Mouse (Mus musculus) midbrain, embryonic 12.5 days (tissue): ENCODE results near the gene Cacna1c. TPM values are rescaled to one million over a fixed set of nuclear protein-coding genes. Genes with fewer than 3 reads are reported as not detected.

Experiments used
- ATAC-seq: fragments of 200-750 bp; cut with Nextera tagmentation; 2 replicates; pipeline ENCODE4 v1.8.0; 2017; ENCODE audit warnings: low read depth, moderate TSS enrichment, moderate library complexity; ENCODE audit not compliant: low FRiP score
- H3K27ac ChIP-seq: fragments of 300-500 bp; sonication (generic); replicated peaks from 2 replicates; pipeline ENCODE4 v1.5.1; 2016; ENCODE audit warnings: mild to moderate bottlenecking
- H3K27me3 ChIP-seq: fragments of 300-500 bp; sonication (generic); 2 replicates; pipeline ENCODE4 v1.6.1; 2016; ENCODE audit warnings: mild to moderate bottlenecking
- H3K36me3 ChIP-seq: fragments of 300-500 bp; sonication (generic); 2 replicates; pipeline ENCODE4 v1.6.1; 2016
- H3K4me1 ChIP-seq: fragments of 300-500 bp; sonication (generic); 2 replicates; pipeline ENCODE4 v1.6.1; 2016
- H3K4me2 ChIP-seq: fragments of 300-500 bp; sonication (generic); replicated peaks from 2 replicates; pipeline ENCODE4 v1.6.1; 2016; ENCODE audit warnings: mild to moderate bottlenecking, moderate library complexity
- H3K4me3 ChIP-seq: fragments of 300-500 bp; sonication (generic); 2 replicates; pipeline ENCODE4 v1.5.1; 2016; ENCODE audit warnings: mild to moderate bottlenecking
- H3K9ac ChIP-seq: fragments of 300-500 bp; sonication (generic); replicated peaks from 2 replicates; pipeline ENCODE4 v1.6.1; 2016; ENCODE audit warnings: mild to moderate bottlenecking, moderate library complexity
- H3K9me3 ChIP-seq: fragments of 300-500 bp; sonication (generic); 2 replicates; pipeline ENCODE4 v1.6.1; 2016; ENCODE audit warnings: mild to moderate bottlenecking
- WGBS: fragments of 180-500 bp; shearing (Covaris S2); methylation state at CpG from one replicate; pipeline ENCODE4 v1.1.7; 2016; 5-methylcytosine and 5-hydroxymethylcytosine counted together
- polyA plus RNA-seq: library from polyadenylated mRNA; unstranded; fragments of >200 nt; fragmentation: Nextera tagmentation; extraction: Ambion mirVana; gene quantifications from 2 replicates; pipeline ENCODE4 v1.2.1, GENCODE M21; 2016

The Cacna1c gene
- polyA plus RNA-seq, 1 experiment from 2014 or later = 5.1 TPM

DNA sequence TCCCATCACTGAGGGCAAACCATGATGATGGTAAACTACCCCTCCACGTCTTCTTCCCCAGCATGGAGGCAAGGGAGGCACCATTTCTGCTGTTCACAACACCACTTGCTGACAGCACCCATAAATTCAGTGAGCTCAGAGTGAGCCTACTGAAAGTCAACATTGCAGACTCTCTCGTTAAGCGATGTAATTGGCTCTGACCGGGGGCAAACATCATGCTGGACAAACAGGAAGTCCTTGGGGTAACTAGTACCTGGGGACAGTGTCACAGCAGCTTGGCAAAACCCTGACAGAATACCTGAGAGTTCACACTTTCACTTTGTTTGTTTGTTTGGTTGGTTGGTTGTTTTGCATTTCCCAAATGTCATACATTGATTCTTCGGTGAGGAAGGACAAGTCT is 131.3 kb downstream of the Cacna1c start:
- Histone ChIP-seq H3K27ac (no peak overlapping the region), H3K36me3 (no peaks in the 10 kb centered on the region), H3K9ac (no peak overlapping the region), H3K4me3 (no peak overlapping the region), H3K9me3 (no peaks in the 10 kb centered on the region), H3K27me3 (no peaks in the 10 kb centered on the region), H3K4me2 (no peak overlapping the region), H3K4me1 (0 out of 2 replicates have a peak, but pooled peaks cover 5% of the 10 kb centered on the region)
- 95% methylated on average over 5 of the region's 5 CpGs for WGBS
- no peak for ATAC-seq

- Histone ChIP-seq H3K9me3 (no peaks in the 10 kb centered on the region), H3K4me3 (no peak overlapping the region), H3K4me2 (no peak overlapping the region), H3K4me1 (0 out of 2 replicates have a peak, but pooled peaks cover 5% of the 10 kb centered on the region), H3K27ac (no peak overlapping the region), H3K27me3 (no peaks in the 10 kb centered on the region), H3K9ac (no peak overlapping the region), H3K36me3 (no peaks in the 10 kb centered on the region)
- WGBS = 93% methylated on average over 9 of the region's 9 CpGs
- no peak for ATAC-seq
Measured at GRCm38 (mm10) chr6:119064430-119064829, 131.8 kb downstream of the Cacna1c start.

- H3K36me3 ChIP-seq = no peaks in the 10 kb centered on the region
- no peaks in the 10 kb centered on the region for H3K9me3 ChIP-seq
- no peak overlapping the region for H3K4me3 ChIP-seq
- 0 out of 2 replicates have a peak, but pooled peaks cover 5% of the 10 kb centered on the region for H3K4me1 ChIP-seq
- no peak overlapping the region for H3K4me2 ChIP-seq
- H3K27me3 ChIP-seq = no peaks in the 10 kb centered on the region
- no peak overlapping the region for H3K27ac ChIP-seq
- no peak overlapping the region for H3K9ac ChIP-seq
- no peak for ATAC-seq
Measured at GRCm38 (mm10) chr6:119062695-119063094, 133.5 kb downstream of the Cacna1c start.

DNA sequence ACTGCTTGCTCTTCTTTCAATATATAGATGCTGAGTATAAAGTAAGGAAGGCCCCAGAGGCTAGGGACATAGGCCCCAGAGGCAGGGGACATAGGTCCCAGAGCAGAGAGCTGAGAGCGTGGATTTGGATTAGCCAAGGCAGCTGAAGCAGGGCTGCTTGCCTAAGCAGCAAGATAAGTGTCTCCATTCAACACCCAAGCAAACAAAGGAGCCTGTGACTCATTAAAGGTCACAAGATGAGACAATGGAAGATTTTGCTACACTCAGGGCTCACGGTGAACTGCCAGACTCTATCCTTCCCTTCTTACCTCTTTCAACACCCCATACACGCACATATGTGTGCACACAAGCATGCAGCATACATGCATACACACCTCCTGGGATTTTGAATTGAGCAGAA is 137.3 kb downstream of the Cacna1c start:
- Histone ChIP-seq H3K4me3 (no peak overlapping the region), H3K9ac (no peak overlapping the region), H3K36me3 (no peaks in the 10 kb centered on the region), H3K4me2 (no peak overlapping the region), H3K9me3 (no peaks in the 10 kb centered on the region), H3K4me1 (no peaks in the 10 kb centered on the region), H3K27me3 (no peaks in the 10 kb centered on the region), H3K27ac (no peak overlapping the region)
- no peak for ATAC-seq
- WGBS = 56% methylated on average over 3 of the region's 3 CpGs

GRCm38 (mm10) chr6:119058461-119058860 is 137.8 kb downstream of the Cacna1c start:
- Histone ChIP-seq H3K4me2 (no peak overlapping the region), H3K9me3 (no peaks in the 10 kb centered on the region), H3K36me3 (no peaks in the 10 kb centered on the region), H3K4me3 (no peak overlapping the region), H3K4me1 (no peaks in the 10 kb centered on the region), H3K27me3 (no peaks in the 10 kb centered on the region), H3K27ac (no peak overlapping the region), H3K9ac (no peak overlapping the region)
- no peak for ATAC-seq
- WGBS = 86% methylated on average over 8 of the region's 8 CpGs

- WGBS = 88% methylated on average over 15 of the region's 15 CpGs
- H3K4me2 ChIP-seq = no peak overlapping the region
- H3K4me3 ChIP-seq = no peak overlapping the region
- H3K27me3 ChIP-seq = no peaks in the 10 kb centered on the region
- H3K4me1 ChIP-seq = no peaks in the 10 kb centered on the region
- no peak overlapping the region for H3K27ac ChIP-seq
- H3K36me3 ChIP-seq = no peaks in the 10 kb centered on the region
- no peak for ATAC-seq
- no peaks in the 10 kb centered on the region for H3K9me3 ChIP-seq
- H3K9ac ChIP-seq = no peak overlapping the region
Measured at GRCm38 (mm10) chr6:119057076-119057479, 139.1 kb downstream of the Cacna1c start.

DNA sequence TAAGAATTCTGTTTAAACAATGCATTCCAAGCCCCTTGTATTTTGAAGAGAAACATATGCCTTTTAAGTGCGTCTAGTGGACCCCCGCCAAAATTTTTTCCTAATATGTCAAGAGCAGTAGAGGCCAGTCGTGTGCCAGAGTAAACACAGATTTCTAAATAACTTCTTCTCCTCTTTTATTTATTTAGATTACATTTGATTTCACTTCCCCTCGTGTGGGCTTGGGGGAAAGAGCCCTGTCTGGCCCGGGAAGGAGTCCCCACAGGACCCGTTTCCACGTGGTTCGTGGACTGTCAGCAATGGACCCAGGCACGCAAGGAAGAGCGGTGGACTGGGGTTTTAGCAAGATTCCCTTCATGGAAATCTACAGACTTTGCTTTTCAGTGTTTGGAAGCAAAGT is 143.4 kb downstream of the Cacna1c start:
- Histone ChIP-seq H3K27me3 (0 out of 2 replicates have a peak, but pooled peaks cover 5% of the 10 kb centered on the region), H3K4me3 (no peak overlapping the region), H3K27ac (no peak overlapping the region), H3K9me3 (no peaks in the 10 kb centered on the region), H3K36me3 (no peaks in the 10 kb centered on the region), H3K9ac (no peak overlapping the region), H3K4me2 (no peak overlapping the region), H3K4me1 (no peaks in the 10 kb centered on the region)
- ATAC-seq = no peak
- WGBS = 85% methylated on average over 10 of the region's 10 CpGs

- no peak overlapping the region for H3K27ac ChIP-seq
Measured at GRCm38 (mm10) chr6:119052366-119052765, 143.9 kb downstream of the Cacna1c start.

GRCm38 (mm10) chr6:119051721-119052120 is 144.5 kb downstream of the Cacna1c start:
- Histone ChIP-seq H3K9me3 (no peaks in the 10 kb centered on the region), H3K4me3 (no peak overlapping the region), H3K4me1 (no peaks in the 10 kb centered on the region), H3K27me3 (0 out of 2 replicates have a peak, but pooled peaks cover 5% of the 10 kb centered on the region), H3K36me3 (no peaks in the 10 kb centered on the region), H3K27ac (no peak overlapping the region), H3K4me2 (no peak overlapping the region), H3K9ac (no peak overlapping the region)
- WGBS = 82% methylated on average over 2 of the region's 2 CpGs
- no peak for ATAC-seq

More at GRCm38 (mm10) chr6:119052366-119052765, 143.9 kb downstream of the Cacna1c start:
- no peak overlapping the region for H3K4me3 ChIP-seq
- no peak for ATAC-seq
- H3K9me3 ChIP-seq = no peaks in the 10 kb centered on the region
- H3K4me2 ChIP-seq = no peak overlapping the region
- H3K4me1 ChIP-seq = no peaks in the 10 kb centered on the region
- no peaks in the 10 kb centered on the region for H3K36me3 ChIP-seq
- no peak overlapping the region for H3K9ac ChIP-seq
- WGBS = 91% methylated on average over 15 of the region's 15 CpGs
- H3K27me3 ChIP-seq = 0 out of 2 replicates have a peak, but pooled peaks cover 5% of the 10 kb centered on the region

DNA sequence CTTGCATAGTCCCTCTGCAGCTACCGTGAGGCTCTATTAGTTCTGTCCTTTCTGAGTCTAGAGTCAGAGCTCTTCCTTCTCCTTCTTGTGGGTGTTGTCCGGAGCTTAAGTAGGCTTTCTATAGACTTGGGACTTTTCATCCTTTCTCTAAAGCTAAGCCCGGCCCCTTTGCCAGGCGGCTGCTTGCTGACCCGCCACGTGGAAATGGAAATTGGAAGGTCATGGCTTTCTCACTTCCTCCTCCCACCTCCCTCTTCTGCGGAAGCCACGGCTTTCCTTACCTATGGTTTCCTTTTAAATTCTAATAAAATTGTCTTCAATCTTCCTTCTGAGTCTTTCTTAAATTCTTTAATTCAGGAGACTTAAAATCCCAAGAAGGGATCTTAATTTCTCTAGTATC is 148.9 kb downstream of the Cacna1c start:
- no peak overlapping the region for H3K4me2 ChIP-seq
- ATAC-seq = no peak
- no peaks in the 10 kb centered on the region for H3K4me1 ChIP-seq
- H3K4me3 ChIP-seq = no peak overlapping the region
- H3K9ac ChIP-seq = no peak overlapping the region
- peaks cover 5% of the 10 kb centered on the region; the same call in 1 of the 2 replicates for H3K27me3 ChIP-seq
- H3K36me3 ChIP-seq = no peaks in the 10 kb centered on the region
- 33% methylated on average over 8 of the region's 8 CpGs for WGBS
- H3K9me3 ChIP-seq = no peaks in the 10 kb centered on the region
- H3K27ac ChIP-seq = no peak overlapping the region

- Histone ChIP-seq H3K36me3 (no peaks in the 10 kb centered on the region), H3K4me1 (0 out of 2 replicates have a peak, but pooled peaks cover 2% of the 10 kb centered on the region), H3K4me3 (no peak overlapping the region), H3K9ac (no peak overlapping the region), H3K4me2 (no peak overlapping the region), H3K9me3 (no peaks in the 10 kb centered on the region), H3K27ac (no peak overlapping the region), H3K27me3 (peaks cover 5% of the 10 kb centered on the region; the same call in 1 of the 2 replicates)
- WGBS = 86% methylated on average over 7 of the region's 7 CpGs
- ATAC-seq = no peak
Measured at GRCm38 (mm10) chr6:119045498-119045897, 150.7 kb downstream of the Cacna1c start.

GRCm38 (mm10) chr6:119044148-119044547 is 152.1 kb downstream of the Cacna1c start:
- H3K9me3 ChIP-seq = no peaks in the 10 kb centered on the region
- H3K4me1 ChIP-seq = peaks cover 2% of the 10 kb centered on the region; the same call in 1 of the 2 replicates
- H3K4me3 ChIP-seq = no peak overlapping the region
- H3K4me2 ChIP-seq = no peak overlapping the region
- no peak overlapping the region for H3K9ac ChIP-seq
- ATAC-seq = no peak
- WGBS = 89% methylated on average over 7 of the region's 7 CpGs
- H3K27ac ChIP-seq = no peak overlapping the region
- H3K36me3 ChIP-seq = no peaks in the 10 kb centered on the region
- H3K27me3 ChIP-seq = peaks cover 5% of the 10 kb centered on the region; the same call in 1 of the 2 replicates

- Histone ChIP-seq H3K4me1 (peaks cover 2% of the 10 kb centered on the region; the same call in 1 of the 2 replicates), H3K27ac (no peak overlapping the region), H3K9ac (no peak overlapping the region), H3K36me3 (no peaks in the 10 kb centered on the region), H3K27me3 (no peaks in the 10 kb centered on the region; the same call in 1 of the 2 replicates), H3K4me2 (no peak overlapping the region), H3K4me3 (no peak overlapping the region), H3K9me3 (no peaks in the 10 kb centered on the region)
- WGBS = 88% methylated on average over 3 of the region's 3 CpGs
- ATAC-seq = no peak
Measured at GRCm38 (mm10) chr6:119042803-119043202, 153.4 kb downstream of the Cacna1c start.
